Mouse (Mus musculus) hindbrain, embryonic 14.5 days (tissue): Measurements from ENCODE around the gene Tmem144. TPM values are rescaled to one million over a fixed set of nuclear protein-coding genes. Genes with fewer than 3 reads are reported as not detected.
A peak's percentile ranks its signal among the peaks of the same experiment; 100 is the strongest.

ENCODE experiments used
- ATAC-seq: fragments of 200-750 bp; cut with Nextera tagmentation; 2 replicates; pipeline ENCODE4 v1.8.0; 2017; ENCODE audit warnings: moderate number of reproducible peaks, mild to moderate bottlenecking, moderate TSS enrichment, moderate library complexity; ENCODE audit not compliant: low FRiP score
- DNase-seq: peaks from one replicate; pipeline ENCODE4 v3.0.0-alpha.2; 2015; ENCODE audit warnings: low spot score
- H3K27ac ChIP-seq: fragments of 300-500 bp; sonication (generic); 2 replicates; pipeline ENCODE4 v1.5.1; 2014; ENCODE audit warnings: mild to moderate bottlenecking, moderate library complexity
- H3K27me3 ChIP-seq: fragments of 300-500 bp; sonication (generic); 2 replicates; pipeline ENCODE4 v1.6.1; 2014; ENCODE audit warnings: mild to moderate bottlenecking, low read length, mixed read lengths; ENCODE audit not compliant: control insufficient read depth, insufficient read depth
- H3K36me3 ChIP-seq: fragments of 300-500 bp; sonication (generic); replicated peaks from 2 replicates; pipeline ENCODE4 v1.6.1; 2014; ENCODE audit not compliant: control insufficient read depth, insufficient read depth
- H3K4me1 ChIP-seq: fragments of 300-500 bp; sonication (generic); replicated peaks from 2 replicates; pipeline ENCODE4 v1.6.1; 2014; ENCODE audit warnings: antibody characterized with exemption, low read length, mixed read lengths; ENCODE audit not compliant: control insufficient read depth, insufficient read depth
- H3K4me2 ChIP-seq: fragments of 300-500 bp; sonication (generic); replicated peaks from 2 replicates; pipeline ENCODE4 v1.6.1; 2014; ENCODE audit warnings: mild to moderate bottlenecking, moderate library complexity
- H3K4me3 ChIP-seq: fragments of 300-500 bp; sonication (generic); replicated peaks from 2 replicates; pipeline ENCODE4 v1.5.1; 2014; ENCODE audit warnings: mild to moderate bottlenecking, low read length
- H3K9ac ChIP-seq: fragments of 300-500 bp; sonication (generic); 2 replicates; pipeline ENCODE4 v1.6.1; 2014
- H3K9me3 ChIP-seq: fragments of 300-500 bp; sonication (generic); 2 replicates; pipeline ENCODE4 v1.6.1; 2016; ENCODE audit warnings: low read length; ENCODE audit not compliant: control insufficient read depth
- WGBS: fragments of 180-500 bp; shearing (Covaris S2); extraction: QIAGEN DNeasy Blood & Tissue Kit; methylation state at CpG from one replicate; pipeline ENCODE4 v1.1.7; 2014; 5-methylcytosine and 5-hydroxymethylcytosine counted together
- polyA plus RNA-seq: library from polyadenylated mRNA; unstranded; fragments of >200 nt; fragmentation: Nextera tagmentation; extraction: Ambion mirVana; gene quantifications from 2 replicates; pipeline ENCODE4 v1.2.1, GENCODE M21; 2014

Tmem144 gene
- 1.2 and 2.0 TPM in 2 replicates for polyA plus RNA-seq

DNA sequence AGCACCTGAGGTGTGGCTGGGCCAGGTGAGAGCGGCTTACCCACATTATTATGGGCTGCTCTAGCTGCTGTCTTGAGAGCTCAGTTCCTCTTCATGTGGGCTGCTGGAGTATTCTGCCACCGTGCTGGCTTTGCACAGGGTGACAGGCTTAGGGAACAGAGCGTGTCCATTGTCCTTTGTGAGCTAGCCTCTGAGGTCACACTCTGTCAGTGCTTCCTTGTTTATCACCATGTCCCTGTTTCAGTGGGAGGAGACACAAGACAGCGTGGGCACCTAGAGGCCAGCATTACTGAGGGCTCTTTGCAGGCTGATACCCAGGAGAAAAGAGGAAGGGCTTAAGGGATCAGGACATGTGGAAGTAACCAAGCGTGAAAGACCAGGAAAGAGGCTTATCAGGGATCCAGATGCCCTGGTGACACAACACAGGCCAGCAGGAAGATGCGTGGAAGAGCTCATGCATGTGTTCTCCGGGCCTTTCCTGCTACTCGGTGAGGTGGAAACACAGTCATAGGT is at the start of gene Tmem144:
Gene Tmem144, minus strand, starts transcription at position 120 of the 513 bp plus-strand sequence.
- H3K4me1 ChIP-seq = no peaks in the 10 kb centered on the region
- ATAC-seq (peak; percentile 34; the same call in 1 of the 2 replicates), DNase-seq (no peak)

DNA sequence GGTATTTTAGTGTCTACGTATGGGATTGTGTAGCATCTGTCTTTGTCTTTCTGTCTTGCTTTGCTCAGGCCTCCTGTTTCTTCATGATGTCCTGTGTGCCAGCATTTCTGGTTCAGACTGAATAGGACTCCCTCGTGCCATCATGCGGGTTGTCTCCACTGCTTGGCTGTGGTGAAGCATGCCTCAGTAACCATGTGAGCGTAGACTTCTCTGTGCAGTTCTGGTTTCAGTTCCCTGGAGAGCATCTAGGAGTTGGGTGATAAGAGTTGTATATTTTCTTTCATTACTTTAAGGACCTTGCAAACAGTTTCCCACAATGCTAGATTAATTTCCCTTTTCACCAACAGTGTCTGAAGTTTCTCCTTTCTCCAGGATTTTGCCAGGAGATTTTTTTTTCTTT is 49.2 kb upstream of the Tmem144 start:
- no peaks in the 10 kb centered on the region for H3K9me3 ChIP-seq
- H3K27ac ChIP-seq = no peak overlapping the region
- H3K27me3 ChIP-seq = no peaks in the 10 kb centered on the region
- ATAC-seq (no peak), DNase-seq (no peak)
- WGBS = 97% methylated on average over 4 of the region's 4 CpGs
- H3K4me1 ChIP-seq = peaks cover 12% of the 10 kb centered on the region; the same call in 1 of the 2 replicates
- no peak overlapping the region for H3K4me2 ChIP-seq
- no peaks in the 10 kb centered on the region for H3K36me3 ChIP-seq
- no peak overlapping the region for H3K9ac ChIP-seq
- H3K4me3 ChIP-seq = no peak overlapping the region

More for the DNA sequence above, at the start of gene Tmem144:
- Histone ChIP-seq H3K27me3 (no peaks in the 10 kb centered on the region), H3K27ac (no peak within 1 kb of the TSS), H3K4me2 (no peak within 1 kb of the TSS), H3K9me3 (no peaks in the 10 kb centered on the region), H3K36me3 (no peaks in the 10 kb centered on the region), H3K9ac (no peak within 1 kb of the TSS), H3K4me3 (no peak within 1 kb of the TSS)
- 51% methylated on average over 8 of the region's 8 CpGs for WGBS

DNA sequence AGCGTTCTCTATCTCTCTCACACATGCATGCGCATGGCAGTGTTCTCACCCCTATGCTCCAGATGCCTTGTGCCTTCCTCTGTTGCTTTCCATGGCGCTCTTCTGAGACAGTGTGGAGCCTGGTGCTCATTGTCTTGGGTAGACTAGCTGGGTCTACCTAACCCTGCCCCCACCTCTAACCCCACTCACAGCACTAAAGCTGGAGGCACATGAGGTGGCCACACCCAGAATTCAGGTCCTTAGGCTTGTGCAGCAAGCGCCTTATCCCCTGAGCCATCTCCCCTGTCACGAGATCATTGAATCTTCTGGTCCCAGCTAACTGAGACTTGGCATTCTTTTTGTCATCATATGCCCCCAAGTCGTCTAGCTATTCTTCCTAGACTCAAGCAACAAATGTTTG is 48.7 kb upstream of the Tmem144 start:
- 90% methylated on average over 6 of the region's 6 CpGs for WGBS
- peaks cover 12% of the 10 kb centered on the region; the same call in 1 of the 2 replicates for H3K4me1 ChIP-seq
- no peak for ATAC-seq
- H3K9ac ChIP-seq = no peak overlapping the region
- no peak for DNase-seq
- no peaks in the 10 kb centered on the region for H3K27me3 ChIP-seq
- no peak overlapping the region for H3K27ac ChIP-seq
- no peak overlapping the region for H3K4me2 ChIP-seq
- H3K4me3 ChIP-seq = no peak overlapping the region
- H3K9me3 ChIP-seq = no peaks in the 10 kb centered on the region
- no peaks in the 10 kb centered on the region for H3K36me3 ChIP-seq

DNA sequence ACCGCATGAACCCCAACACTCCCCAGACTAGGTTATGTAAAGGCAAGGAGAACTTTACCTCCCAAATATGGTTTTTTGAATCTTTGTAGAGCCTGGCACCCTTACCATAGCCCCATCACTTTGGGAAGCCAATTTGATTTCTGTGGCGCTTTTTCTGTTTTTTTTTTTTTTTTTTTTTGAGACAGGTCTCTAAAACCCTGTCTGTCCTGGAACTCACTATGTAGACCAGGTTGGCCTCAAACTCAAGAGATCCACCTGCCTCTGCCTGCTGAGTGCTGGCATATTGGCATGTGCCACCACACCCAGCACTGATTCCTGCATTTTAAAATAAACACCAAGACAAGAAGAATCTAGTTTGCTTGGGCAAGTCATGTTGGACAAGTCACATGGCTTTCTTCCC is 47.9 kb upstream of the Tmem144 start:
- H3K36me3 ChIP-seq = no peaks in the 10 kb centered on the region
- no peak overlapping the region for H3K27ac ChIP-seq
- no peak overlapping the region for H3K9ac ChIP-seq
- no peak overlapping the region for H3K4me2 ChIP-seq
- no peak overlapping the region for H3K4me3 ChIP-seq
- H3K4me1 ChIP-seq = peaks cover 12% of the 10 kb centered on the region; the same call in 1 of the 2 replicates
- H3K27me3 ChIP-seq = no peaks in the 10 kb centered on the region
- WGBS = 97% methylated on average over 2 of the region's 2 CpGs
- ATAC-seq (no peak), DNase-seq (no peak)
- H3K9me3 ChIP-seq = no peaks in the 10 kb centered on the region

DNA sequence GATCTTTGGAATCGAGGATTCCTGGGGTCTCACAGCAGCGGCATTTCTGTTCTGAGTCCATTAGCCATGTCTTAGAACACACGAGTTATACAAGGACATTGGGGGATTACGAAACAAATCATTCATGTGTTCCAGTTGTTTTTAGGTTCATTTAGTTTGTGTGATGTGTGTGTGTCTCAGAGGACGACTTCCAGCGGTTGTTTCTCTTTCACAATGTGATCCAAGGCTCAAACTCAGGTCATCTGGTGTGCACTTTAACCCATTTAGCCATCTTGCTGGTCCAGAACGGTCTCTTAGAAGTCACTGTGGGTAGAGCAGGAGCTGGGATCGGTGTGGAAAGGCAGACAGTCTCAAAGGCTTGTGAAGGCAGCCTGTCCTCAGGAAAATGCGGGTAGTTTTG is 47.3 kb upstream of the Tmem144 start:
- DNase-seq = no peak
- no peak overlapping the region for H3K4me3 ChIP-seq
- WGBS = 83% methylated on average over 9 of the region's 9 CpGs

DNA sequence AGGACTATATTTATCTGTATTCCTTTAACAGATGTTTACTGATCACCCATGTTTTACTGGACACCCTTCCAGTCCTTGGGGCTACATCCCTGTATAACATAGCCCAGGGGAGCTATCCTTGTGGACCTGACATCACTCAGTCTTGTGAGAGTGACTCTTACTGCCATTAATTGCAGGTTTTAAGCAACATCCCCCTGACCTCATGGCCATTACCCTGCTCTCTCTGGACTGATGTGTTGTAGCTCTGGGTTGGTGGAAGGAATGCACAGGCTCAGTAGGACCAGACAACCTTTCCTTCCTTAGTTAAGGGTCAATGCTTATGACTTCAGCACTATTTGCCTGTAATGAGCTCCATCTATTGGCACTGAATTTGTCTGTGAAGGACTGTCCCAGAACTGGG is 45.9 kb upstream of the Tmem144 start:
- ATAC-seq = no peak
- Histone ChIP-seq H3K27me3 (no peaks in the 10 kb centered on the region), H3K4me3 (no peak overlapping the region)

More for the DNA sequence above, 47.3 kb upstream of the Tmem144 start:
- peaks cover 12% of the 10 kb centered on the region; the same call in 1 of the 2 replicates for H3K4me1 ChIP-seq
- H3K9ac ChIP-seq = no peak overlapping the region
- no peak for ATAC-seq
- no peaks in the 10 kb centered on the region for H3K9me3 ChIP-seq
- H3K36me3 ChIP-seq = no peaks in the 10 kb centered on the region
- no peaks in the 10 kb centered on the region for H3K27me3 ChIP-seq
- no peak overlapping the region for H3K27ac ChIP-seq
- no peak overlapping the region for H3K4me2 ChIP-seq

DNA sequence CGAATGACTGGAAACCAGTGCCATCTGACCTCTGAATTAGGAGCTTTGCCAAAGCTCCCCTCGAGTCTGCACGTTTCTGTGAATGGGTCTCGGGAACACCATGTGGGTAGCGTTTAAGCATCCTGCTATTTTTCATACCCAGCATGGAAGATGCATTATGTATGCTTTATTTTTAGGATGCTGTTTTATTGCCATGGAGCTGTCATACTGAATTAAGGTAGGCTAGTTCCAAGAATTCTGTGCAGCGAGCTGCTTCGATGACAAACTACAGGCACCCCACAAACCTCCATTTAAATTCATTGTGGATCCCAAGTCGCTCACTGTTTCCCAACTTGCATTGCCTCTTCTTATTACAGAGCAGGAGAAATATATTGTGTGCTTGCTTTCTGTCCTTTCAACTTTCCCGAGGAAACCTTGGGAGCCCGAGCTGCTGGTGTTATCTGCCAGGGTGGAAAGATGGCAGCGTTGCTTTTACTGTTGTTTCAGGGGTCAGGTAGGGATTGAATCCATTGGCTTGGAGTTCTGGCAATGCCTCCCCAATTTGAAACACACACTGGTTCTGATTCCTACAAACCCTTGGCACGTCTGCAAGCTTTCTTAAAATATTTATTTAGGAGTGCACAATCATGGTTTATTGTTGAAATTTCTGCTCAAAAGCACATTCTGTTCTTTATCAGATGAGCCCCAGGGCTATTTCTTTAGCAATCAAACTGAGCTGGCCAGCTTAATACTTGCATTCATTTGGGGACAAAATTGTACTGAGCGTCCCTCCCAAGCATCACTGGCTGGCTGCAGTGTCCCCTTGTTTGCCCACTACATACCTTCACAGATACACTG is 45.2 kb upstream of the Tmem144 start:
- Histone ChIP-seq H3K36me3 (no peaks in the 10 kb centered on the region), H3K27me3 (no peaks in the 10 kb centered on the region), H3K27ac (no peak overlapping the region), H3K4me2 (no peak overlapping the region), H3K9me3 (no peaks in the 10 kb centered on the region), H3K4me1 (0 out of 2 replicates have a peak, but pooled peaks cover 3% of the 10 kb centered on the region), H3K9ac (no peak overlapping the region), H3K4me3 (no peak overlapping the region)
- ATAC-seq = 0 out of 2 replicates have a peak, but pooled peaks have one; percentile 21
- DNase-seq = no peak
- 60% methylated on average over 13 of the region's 13 CpGs for WGBS

More for the DNA sequence above, 45.9 kb upstream of the Tmem144 start:
- Histone ChIP-seq H3K4me1 (0 out of 2 replicates have a peak, but pooled peaks cover 3% of the 10 kb centered on the region), H3K9ac (no peak overlapping the region), H3K36me3 (no peaks in the 10 kb centered on the region), H3K4me2 (no peak overlapping the region), H3K27ac (no peak overlapping the region), H3K9me3 (no peaks in the 10 kb centered on the region)
- no peak for DNase-seq

DNA sequence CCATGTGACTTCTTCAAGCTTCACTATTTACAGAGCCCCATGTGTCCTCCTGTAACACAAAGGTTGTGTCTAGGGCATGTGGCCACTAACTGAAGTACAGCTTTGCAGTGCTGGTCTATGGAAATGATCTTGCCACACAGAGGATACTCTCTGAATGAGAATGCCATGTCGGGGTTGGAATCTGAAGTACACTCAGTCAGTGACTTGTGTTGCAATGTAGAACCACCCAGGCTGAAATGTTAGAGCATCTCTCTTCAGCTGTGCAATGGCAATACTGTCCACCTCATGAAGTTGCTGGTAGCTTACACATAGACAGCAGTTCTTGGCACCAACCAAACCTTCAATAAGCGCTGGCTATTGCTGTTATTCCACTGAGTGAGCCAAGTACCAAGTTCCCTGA is 35.4 kb upstream of the Tmem144 start:
- 96% methylated on average over 2 of the region's 2 CpGs for WGBS

DNA sequence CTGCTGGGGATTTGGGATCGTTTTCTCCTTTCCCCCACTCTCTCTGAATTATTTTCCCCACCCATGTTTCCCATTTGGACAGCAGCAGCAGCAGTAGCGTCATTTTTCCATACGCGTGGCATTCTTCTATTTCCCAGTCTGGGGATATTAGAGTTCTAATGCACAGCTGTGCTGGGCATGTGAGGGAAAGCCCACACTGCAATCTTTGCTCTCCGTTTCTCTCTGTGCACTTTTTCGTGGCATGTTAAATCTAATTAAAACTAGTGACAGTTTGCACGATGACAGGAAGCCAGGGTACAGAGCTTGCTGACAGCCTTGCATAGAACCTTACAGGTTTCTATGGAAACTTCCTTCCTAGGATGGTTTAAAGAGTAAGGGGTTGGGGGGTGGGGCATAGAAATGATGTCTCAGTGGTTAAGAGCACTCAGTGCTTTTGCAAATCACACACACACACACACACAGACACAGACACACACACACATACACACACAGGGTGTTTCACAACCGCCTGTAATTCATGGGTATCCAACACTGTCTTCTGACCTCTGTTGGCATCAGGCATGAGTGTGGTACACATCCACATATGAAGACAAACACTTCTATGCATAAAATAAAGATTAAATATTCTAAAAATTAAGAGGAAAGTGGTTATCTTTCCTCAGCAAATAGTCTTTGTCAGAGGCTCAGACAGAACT is 34.7 kb upstream of the Tmem144 start:
- Histone ChIP-seq H3K36me3 (no peaks in the 10 kb centered on the region), H3K27ac (peak overlapping the region; percentile 38; the same call in 1 of the 2 replicates), H3K9ac (no peak overlapping the region), H3K27me3 (no peaks in the 10 kb centered on the region), H3K4me1 (no peaks in the 10 kb centered on the region), H3K9me3 (no peaks in the 10 kb centered on the region), H3K4me2 (peak overlapping the region; percentile 29; the same call in 1 of the 2 replicates), H3K4me3 (no peak overlapping the region)
- no peak for DNase-seq
- WGBS = 48% methylated on average over 8 of the region's 8 CpGs
- ATAC-seq = no peak

More for the DNA sequence above, 35.4 kb upstream of the Tmem144 start:
- H3K36me3 ChIP-seq = no peaks in the 10 kb centered on the region
- no peaks in the 10 kb centered on the region for H3K27me3 ChIP-seq
- no peak overlapping the region for H3K4me3 ChIP-seq
- H3K9ac ChIP-seq = no peak overlapping the region
- no peak overlapping the region for H3K27ac ChIP-seq
- H3K9me3 ChIP-seq = no peaks in the 10 kb centered on the region
- no peak overlapping the region for H3K4me2 ChIP-seq
- ATAC-seq (no peak), DNase-seq (no peak)
- H3K4me1 ChIP-seq = no peaks in the 10 kb centered on the region
